Mouse (Mus musculus) embryonic facial prominence, embryonic 11.5 days (tissue): ENCODE measurements around the gene Aatf. TPM values are rescaled to one million over a fixed set of nuclear protein-coding genes. Genes with fewer than 3 reads are reported as not detected.

ENCODE experiments used
- ATAC-seq: fragments of 200-750 bp; cut with Nextera tagmentation; replicated peaks from 2 replicates; pipeline ENCODE4 v1.8.0; 2017; ENCODE audit warnings: low read depth; ENCODE audit not compliant: insufficient number of reproducible peaks, low FRiP score, low TSS enrichment
- DNase-seq: peaks from one replicate; pipeline ENCODE4 v3.0.0-alpha.2; 2015; ENCODE audit warnings: low spot score
- H3K27ac ChIP-seq: fragments of 300-500 bp; sonication (generic); replicated peaks from 2 replicates; pipeline ENCODE4 v1.5.1; 2014; ENCODE audit warnings: mild to moderate bottlenecking, low read depth, low read length, control low read depth
- H3K27me3 ChIP-seq: fragments of 300-500 bp; sonication (generic); 2 replicates; pipeline ENCODE4 v1.6.1; 2014; ENCODE audit warnings: mild to moderate bottlenecking, low read length, moderate library complexity, mixed read lengths; ENCODE audit not compliant: control insufficient read depth, insufficient read depth
- H3K36me3 ChIP-seq: fragments of 300-500 bp; sonication (generic); replicated peaks from 2 replicates; pipeline ENCODE4 v1.6.1; 2014; ENCODE audit warnings: low read depth, mild to moderate bottlenecking, low read length, moderate library complexity, mixed read lengths; ENCODE audit not compliant: control insufficient read depth, insufficient read depth
- H3K4me1 ChIP-seq: fragments of 300-500 bp; sonication (generic); 2 replicates; pipeline ENCODE4 v1.6.1; 2014; ENCODE audit warnings: low read length, mixed read lengths; ENCODE audit not compliant: control insufficient read depth, insufficient read depth
- H3K4me2 ChIP-seq: fragments of 300-500 bp; sonication (generic); 2 replicates; pipeline ENCODE4 v1.6.1; 2014; ENCODE audit warnings: low read depth, mild to moderate bottlenecking, control low read depth, low read length, moderate library complexity
- H3K4me3 ChIP-seq: fragments of 300-500 bp; sonication (generic); 2 replicates; pipeline ENCODE4 v1.5.1; 2014; ENCODE audit warnings: low read depth, low read length, control low read depth
- H3K9ac ChIP-seq: fragments of 300-500 bp; sonication (generic); replicated peaks from 2 replicates; pipeline ENCODE4 v1.6.1; 2014; ENCODE audit warnings: mild to moderate bottlenecking, control low read depth, low read length
- H3K9me3 ChIP-seq: fragments of 300-500 bp; sonication (generic); replicated peaks from 2 replicates; pipeline ENCODE4 v1.6.1; 2016; ENCODE audit warnings: mild to moderate bottlenecking, low read length, inconsistent platforms, mixed read lengths; ENCODE audit not compliant: control insufficient read depth
- WGBS: fragments of 180-500 bp; shearing (Covaris S2); extraction: QIAGEN DNeasy Blood & Tissue Kit; methylation state at CpG from one replicate; pipeline ENCODE4 v1.1.7; 2014; 5-methylcytosine and 5-hydroxymethylcytosine counted together
- polyA plus RNA-seq: library from polyadenylated mRNA; unstranded; fragments of >200 nt; fragmentation: Nextera tagmentation; extraction: Ambion mirVana; gene quantifications from 2 replicates; pipeline ENCODE4 v1.2.1, GENCODE M21; 2014

Aatf gene
- polyA plus RNA-seq, 1 experiment from 2014 or later: 56.6 TPM

DNA sequence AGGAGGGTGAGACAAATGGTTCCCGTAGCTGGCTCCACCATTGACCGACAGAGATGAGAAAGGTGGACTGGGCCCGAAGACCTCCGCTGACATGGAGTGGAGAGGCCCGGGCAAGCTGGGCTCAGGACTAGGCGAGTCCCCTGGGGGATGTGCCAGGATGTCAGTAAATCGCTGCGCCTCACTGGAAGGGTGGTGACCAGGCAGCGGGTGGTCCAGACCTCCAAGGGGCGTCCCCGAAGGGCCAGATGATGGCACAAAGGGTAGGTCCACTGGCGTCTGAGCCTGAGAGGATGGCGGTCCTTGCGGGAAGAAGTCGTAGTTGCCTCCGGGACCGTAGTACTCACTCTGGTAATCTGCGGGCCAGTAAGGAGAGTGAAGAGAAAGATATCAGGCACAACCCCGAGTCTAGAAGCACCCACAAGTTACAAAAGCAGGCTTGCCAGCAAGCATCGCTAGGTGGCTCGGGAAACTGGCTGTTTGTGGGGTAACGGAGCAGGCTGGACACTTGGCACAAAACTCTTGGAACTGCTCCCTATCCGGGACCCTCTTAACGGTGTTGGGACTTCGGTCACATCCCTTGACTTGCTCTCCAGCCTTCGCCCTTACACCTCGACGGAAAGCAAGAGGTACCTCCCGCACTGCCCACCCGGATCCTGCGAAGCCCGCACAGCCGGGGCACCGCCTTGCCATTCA lies 6.4 kb upstream of the Aatf start:
- no peaks in the 10 kb centered on the region for H3K36me3 ChIP-seq
- no peak overlapping the region for H3K27ac ChIP-seq
- peak; percentile 3 for DNase-seq
- no peak overlapping the region for H3K4me2 ChIP-seq
- H3K27me3 ChIP-seq: peaks cover 75% of the 10 kb centered on the region
- WGBS: 3% methylated on average over 34 of the region's 34 CpGs
- no peak overlapping the region for H3K4me3 ChIP-seq
- H3K9me3 ChIP-seq: no peaks in the 10 kb centered on the region
- peaks cover 3% of the 10 kb centered on the region; the same call in 1 of the 2 replicates for H3K4me1 ChIP-seq
- no peak for ATAC-seq
- H3K9ac ChIP-seq: no peak overlapping the region

DNA sequence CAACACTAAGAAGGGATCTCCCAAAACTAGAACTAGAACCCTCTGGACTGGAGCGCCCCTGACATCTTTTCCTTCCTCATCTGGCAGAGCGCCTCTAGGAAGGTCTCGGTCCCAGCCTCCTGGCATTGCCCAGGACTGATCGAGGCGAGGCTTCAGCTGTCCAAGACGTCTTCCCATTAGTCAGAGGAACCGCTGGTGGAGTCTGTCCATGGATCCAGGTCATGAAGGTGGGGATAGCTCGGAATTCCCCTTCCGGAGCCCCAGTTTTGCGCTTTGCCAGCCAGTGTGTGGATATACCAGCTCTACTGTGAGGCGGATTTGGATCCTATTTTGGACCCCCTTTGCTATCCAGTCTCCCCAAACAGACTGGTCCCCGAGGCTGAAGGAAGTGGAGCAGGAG lies 5.7 kb upstream of the Aatf start:
- Histone ChIP-seq H3K4me1 (peaks cover 3% of the 10 kb centered on the region; the same call in 1 of the 2 replicates), H3K9ac (no peak overlapping the region), H3K4me2 (no peak overlapping the region), H3K27me3 (peaks cover 77% of the 10 kb centered on the region), H3K36me3 (no peaks in the 10 kb centered on the region), H3K27ac (no peak overlapping the region), H3K4me3 (no peak overlapping the region), H3K9me3 (no peaks in the 10 kb centered on the region)
- no peak for DNase-seq
- WGBS: 9% methylated on average over 12 of the region's 12 CpGs
- ATAC-seq: no peak

DNA sequence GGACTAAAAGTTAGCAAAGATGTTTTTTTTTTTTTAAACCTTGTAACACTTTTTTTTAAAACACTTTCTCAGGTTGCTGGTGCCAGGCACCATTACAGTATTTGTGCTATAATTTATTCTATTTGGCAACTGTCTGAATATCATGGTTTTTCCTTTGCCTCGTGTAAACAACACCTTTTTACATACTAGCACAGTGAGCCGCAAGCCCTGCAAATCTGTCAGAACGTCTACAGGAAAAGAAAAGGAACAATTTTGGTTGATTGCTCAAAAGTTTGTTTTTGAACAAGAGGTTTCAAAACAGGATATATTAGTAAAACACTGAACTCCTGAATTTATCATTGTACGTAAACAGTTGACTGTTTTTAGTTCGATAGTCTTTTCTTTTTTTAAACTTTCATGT lies 4.9 kb upstream of the Aatf start:
- H3K4me2 ChIP-seq: no peak overlapping the region

DNA sequence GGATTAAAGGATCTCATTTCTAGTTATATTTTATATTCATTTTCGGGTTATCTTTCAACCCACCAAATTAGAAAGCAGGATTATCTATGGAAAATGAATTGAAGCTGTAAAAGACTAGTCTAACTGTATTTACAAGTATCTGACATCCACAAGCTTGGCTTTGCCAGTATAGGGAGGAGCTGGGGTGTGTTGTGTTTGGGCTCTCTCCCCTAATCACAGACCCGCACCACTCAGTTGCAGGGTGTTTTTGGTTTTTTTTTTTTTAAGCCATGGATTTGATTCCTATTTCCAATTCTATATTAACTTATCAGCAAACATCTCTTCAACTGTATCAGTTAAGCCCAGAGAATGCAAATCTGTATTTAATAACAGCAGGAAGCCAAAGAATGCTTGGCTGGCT lies 4.1 kb upstream of the Aatf start:
- no peak overlapping the region for H3K9ac ChIP-seq
- H3K4me1 ChIP-seq: no peaks in the 10 kb centered on the region
- ATAC-seq: no peak
- H3K27me3 ChIP-seq: peaks cover 63% of the 10 kb centered on the region
- H3K9me3 ChIP-seq: no peaks in the 10 kb centered on the region
- H3K36me3 ChIP-seq: no peaks in the 10 kb centered on the region
- no peak overlapping the region for H3K4me2 ChIP-seq
- H3K4me3 ChIP-seq: no peak overlapping the region
- no peak overlapping the region for H3K27ac ChIP-seq
- peak; percentile 9 for DNase-seq
- 6% methylated on average over 2 of the region's 2 CpGs for WGBS

More for the DNA sequence above, 4.9 kb upstream of the Aatf start:
- WGBS: 26% methylated on average over 5 of the region's 5 CpGs
- Histone ChIP-seq H3K4me1 (peaks cover 3% of the 10 kb centered on the region; the same call in 1 of the 2 replicates), H3K9ac (no peak overlapping the region), H3K4me3 (no peak overlapping the region), H3K9me3 (no peaks in the 10 kb centered on the region), H3K27me3 (peaks cover 69% of the 10 kb centered on the region), H3K36me3 (no peaks in the 10 kb centered on the region), H3K27ac (no peak overlapping the region)
- ATAC-seq: no peak
- DNase-seq: peak; percentile 15

DNA sequence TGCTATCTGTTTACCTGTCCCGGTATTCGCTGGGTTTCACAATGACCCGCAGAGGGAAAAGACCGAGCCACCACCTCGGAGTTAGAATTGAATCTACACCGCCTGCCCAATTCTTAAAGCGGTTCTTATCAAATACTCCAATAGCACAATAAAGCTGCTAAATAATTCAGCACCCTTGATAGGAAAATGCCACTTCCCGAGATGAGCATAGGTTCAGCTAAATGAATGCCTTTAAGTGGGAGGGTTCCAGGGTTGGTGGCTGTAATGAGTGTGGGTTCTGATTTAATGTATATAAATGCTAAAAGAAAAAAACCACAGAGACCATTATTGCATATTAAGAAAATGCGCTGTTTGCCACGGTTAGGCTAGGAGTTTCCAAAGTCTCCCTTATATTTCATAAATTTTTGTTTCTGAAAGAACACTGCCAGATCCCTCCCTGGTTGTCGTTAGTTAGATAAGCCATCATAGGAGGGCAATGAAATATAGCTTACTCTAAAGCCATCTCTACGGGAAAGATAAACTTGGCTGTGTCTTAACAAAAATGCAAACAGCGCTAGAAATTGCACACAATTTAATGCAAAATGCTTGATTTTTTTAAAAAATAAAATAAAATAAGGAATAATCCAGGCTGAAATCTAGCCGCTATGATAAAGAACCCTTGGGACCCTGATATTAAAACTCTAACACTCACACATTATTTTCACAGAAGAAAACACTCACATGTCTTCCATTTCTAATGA lies 3.3 kb upstream of the Aatf start:
- Histone ChIP-seq H3K9ac (no peak overlapping the region), H3K4me1 (no peaks in the 10 kb centered on the region), H3K4me3 (no peak overlapping the region), H3K27ac (no peak overlapping the region), H3K27me3 (peaks cover 59% of the 10 kb centered on the region), H3K4me2 (no peak overlapping the region), H3K36me3 (no peaks in the 10 kb centered on the region), H3K9me3 (no peaks in the 10 kb centered on the region)
- DNase-seq: no peak
- WGBS: 7% methylated on average over 14 of the region's 14 CpGs
- ATAC-seq: no peak

DNA sequence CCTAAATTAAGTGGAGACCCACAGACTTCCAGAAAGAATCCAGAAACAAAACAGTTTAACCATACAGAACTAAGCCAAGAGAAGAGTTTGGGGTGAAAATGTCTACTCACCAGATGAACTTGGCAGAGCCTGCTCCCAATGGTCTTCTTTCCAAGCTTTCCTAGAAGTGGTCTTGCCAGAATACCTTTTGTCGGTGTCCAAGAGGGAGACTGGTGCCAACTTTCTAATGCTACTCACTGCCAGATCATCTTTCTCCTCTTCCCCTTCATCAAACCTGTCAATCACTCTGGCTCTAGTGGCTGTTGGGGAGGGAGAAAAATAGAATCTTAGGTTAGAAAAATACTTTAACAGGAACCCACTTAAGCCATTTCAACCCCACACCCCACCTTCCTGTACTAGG lies 1.3 kb downstream of the Aatf start:
- no peak overlapping the region for H3K9ac ChIP-seq
- H3K4me2 ChIP-seq: no peak overlapping the region
- WGBS: 58% methylated on average over 1 of the region's 1 CpGs

DNA sequence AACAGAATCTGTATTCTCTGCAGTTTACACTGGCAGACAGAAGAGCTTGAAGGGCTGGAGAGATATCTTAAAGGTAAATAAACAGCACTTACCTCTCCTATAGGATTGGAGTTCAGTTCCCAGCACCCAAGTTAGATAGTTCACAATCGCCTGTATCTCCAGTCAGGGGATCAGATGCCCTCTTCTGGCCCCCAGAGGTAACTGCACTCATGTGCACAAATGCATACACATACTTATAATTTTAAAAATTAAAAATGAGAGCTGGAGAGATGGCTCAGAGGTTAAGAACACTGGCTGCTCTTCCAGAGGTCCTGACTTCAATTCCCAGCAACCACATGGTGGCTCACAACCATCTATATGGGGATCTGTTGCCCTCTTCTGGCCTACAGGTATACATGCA lies 9.0 kb downstream of the Aatf start:
- Histone ChIP-seq H3K36me3 (peaks cover 2% of the 10 kb centered on the region), H3K4me3 (no peak overlapping the region), H3K27me3 (no peaks in the 10 kb centered on the region), H3K9me3 (no peaks in the 10 kb centered on the region), H3K9ac (no peak overlapping the region), H3K4me2 (no peak overlapping the region), H3K27ac (no peak overlapping the region), H3K4me1 (no peaks in the 10 kb centered on the region)
- DNase-seq (no peak), ATAC-seq (no peak)
- WGBS: 86% methylated on average over 1 of the region's 1 CpGs

More for the DNA sequence above, 1.3 kb downstream of the Aatf start:
- peaks cover 24% of the 10 kb centered on the region for H3K27me3 ChIP-seq
- no peaks in the 10 kb centered on the region for H3K36me3 ChIP-seq
- no peak for ATAC-seq
- H3K9me3 ChIP-seq: no peaks in the 10 kb centered on the region
- DNase-seq: no peak
- no peak overlapping the region for H3K4me3 ChIP-seq
- H3K27ac ChIP-seq: no peak overlapping the region
- H3K4me1 ChIP-seq: no peaks in the 10 kb centered on the region

DNA sequence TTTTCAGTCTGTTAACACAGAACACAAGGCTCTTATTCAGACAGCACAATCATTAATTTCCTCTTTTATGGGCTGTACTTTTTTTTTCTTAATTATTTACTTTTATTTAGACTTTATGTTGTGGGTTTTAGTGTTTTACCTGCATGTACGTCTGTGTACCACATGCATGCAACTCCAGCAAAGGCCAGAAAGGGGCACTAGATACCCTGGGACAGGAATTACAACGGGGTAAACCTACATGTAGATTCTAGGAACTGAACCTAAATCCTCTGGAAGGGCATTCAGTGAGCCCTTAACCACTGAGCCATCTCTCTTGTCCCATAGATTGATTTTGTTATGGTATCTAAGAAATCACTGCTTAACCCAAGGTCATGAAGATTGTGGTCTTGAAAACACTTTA lies 15.4 kb downstream of the Aatf start:
- ATAC-seq (no peak), DNase-seq (peak; percentile 33)

More for the DNA sequence above, 15.4 kb downstream of the Aatf start:
- H3K4me1 ChIP-seq: no peaks in the 10 kb centered on the region
- H3K27ac ChIP-seq: no peak overlapping the region
- no peaks in the 10 kb centered on the region for H3K36me3 ChIP-seq
- H3K9me3 ChIP-seq: no peaks in the 10 kb centered on the region
- H3K4me3 ChIP-seq: no peak overlapping the region
- no peak overlapping the region for H3K4me2 ChIP-seq
- 62% methylated on average over 2 of the region's 2 CpGs for WGBS
- no peaks in the 10 kb centered on the region for H3K27me3 ChIP-seq
- H3K9ac ChIP-seq: no peak overlapping the region
